Mouse (Mus musculus) heart, postnatal 0 days (tissue): ENCODE results near the gene Slc26a11. TPM values are rescaled to one million over a fixed set of nuclear protein-coding genes. Genes with fewer than 3 reads are reported as not detected.

Experiments used
- ATAC-seq: fragments of 200-750 bp; cut with Nextera tagmentation; 2 replicates; pipeline ENCODE4 v1.8.0; 2017; ENCODE audit warnings: low read depth, moderate number of reproducible peaks, moderate library complexity; ENCODE audit not compliant: insufficient read depth
- DNase-seq: peaks from one replicate; pipeline ENCODE4 v3.0.0-alpha.2; 2016; ENCODE audit warnings: low spot score
- H3K27ac ChIP-seq: fragments of 300-500 bp; sonication (generic); 2 replicates; pipeline ENCODE4 v1.5.1; 2014; ENCODE audit warnings: low read depth, mild to moderate bottlenecking
- H3K27me3 ChIP-seq: fragments of 300-500 bp; sonication (generic); 2 replicates; pipeline ENCODE4 v1.6.1; 2014; ENCODE audit warnings: low read length, mixed read lengths; ENCODE audit not compliant: control insufficient read depth, insufficient read depth
- H3K36me3 ChIP-seq: fragments of 300-500 bp; sonication (generic); replicated peaks from 2 replicates; pipeline ENCODE4 v1.6.1; 2014; ENCODE audit warnings: low read length, mixed read lengths; ENCODE audit not compliant: control insufficient read depth, insufficient read depth
- H3K4me1 ChIP-seq: fragments of 300-500 bp; sonication (generic); 2 replicates; pipeline ENCODE4 v1.6.1; 2014; ENCODE audit warnings: antibody characterized with exemption; ENCODE audit not compliant: control insufficient read depth, insufficient read depth
- H3K4me2 ChIP-seq: fragments of 300-500 bp; sonication (generic); 2 replicates; pipeline ENCODE4 v1.6.1; 2014; ENCODE audit warnings: low read depth, mild to moderate bottlenecking, low read length, moderate library complexity
- H3K4me3 ChIP-seq: fragments of 300-500 bp; sonication (generic); 2 replicates; pipeline ENCODE4 v1.5.1; 2014; ENCODE audit warnings: low read depth, low read length
- H3K9ac ChIP-seq: fragments of 300-500 bp; sonication (generic); replicated peaks from 2 replicates; pipeline ENCODE4 v1.6.1; 2014; ENCODE audit warnings: low read depth, low read length, mixed read lengths
- H3K9me3 ChIP-seq: fragments of 300-500 bp; sonication (generic); replicated peaks from 2 replicates; pipeline ENCODE4 v1.6.1; 2016; ENCODE audit warnings: low read length; ENCODE audit not compliant: control insufficient read depth
- CTCF ChIP-seq: IDR thresholded peaks from 2 replicates; pipeline ENCODE4 v1.5.1; 2016; ENCODE audit warnings: antibody characterized with exemption, control low read depth, low read depth
- EP300 ChIP-seq: IDR thresholded peaks from 2 replicates; pipeline ENCODE4 v1.6.1; 2016; ENCODE audit warnings: antibody characterized with exemption, low read depth
- WGBS: fragments of 180-500 bp; shearing (Covaris S2); extraction: QIAGEN DNeasy Blood & Tissue Kit; methylation state at CpG from one replicate; pipeline ENCODE4 v1.1.7; 2014; 5-methylcytosine and 5-hydroxymethylcytosine counted together
- polyA plus RNA-seq: library from polyadenylated mRNA; unstranded; fragments of >200 nt; fragmentation: Nextera tagmentation; extraction: Ambion mirVana; gene quantifications from 2 replicates; pipeline ENCODE4 v1.2.1, GENCODE M21; 2015
- total RNA-seq: library from RNA; depleted of rRNA; stranded (reverse); fragments of >200 nt; gene quantifications from 2 replicates; pipeline ENCODE4 v1.2.3, GENCODE M21; 2014; ENCODE audit warnings: low replicate concordance

The Slc26a11 gene
- total and polyA plus RNA-seq, 2 experiments from 2014 or later: 4.0 to 5.2 TPM

DNA sequence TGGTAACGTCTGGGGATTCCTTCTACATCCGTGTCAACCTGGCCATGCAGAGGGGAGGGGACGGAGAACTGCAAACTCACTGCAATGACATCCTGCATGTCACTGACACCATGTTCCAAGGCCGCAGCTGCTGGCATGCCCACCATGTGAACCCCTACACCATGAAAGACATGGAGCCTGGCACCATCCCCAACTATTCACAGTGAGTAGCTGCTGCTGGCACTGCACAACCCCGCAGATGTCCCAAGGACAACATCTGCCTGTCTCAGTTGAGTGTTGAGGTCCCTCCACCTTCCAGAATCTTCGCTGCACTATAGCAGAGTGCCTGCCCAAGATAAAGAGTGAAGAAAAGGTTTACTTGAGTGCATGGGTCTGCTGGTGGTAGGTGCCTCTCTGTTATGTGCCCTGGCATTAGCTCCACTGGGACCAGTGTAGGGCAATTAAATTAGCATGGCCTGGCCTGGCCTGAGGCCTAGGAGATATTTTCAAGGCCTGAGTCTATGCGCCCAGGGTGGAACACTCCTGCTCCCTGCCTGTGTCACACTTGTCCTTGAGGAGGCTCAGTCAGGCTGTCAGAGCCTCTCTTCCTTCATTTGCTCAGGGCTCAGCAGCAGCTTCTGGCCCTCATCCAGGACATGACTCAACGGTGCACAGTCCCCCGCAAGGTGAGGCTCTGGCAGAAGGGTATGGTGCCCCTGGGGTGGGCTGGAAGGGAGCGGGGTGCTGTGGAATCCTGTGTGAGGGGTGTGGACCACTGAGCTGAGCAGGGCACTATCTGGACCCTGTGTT lies 16.9 kb upstream of the Slc26a11 start:
- Histone ChIP-seq H3K4me2 (no peak overlapping the region), H3K9ac (no peak overlapping the region), H3K4me3 (no peak overlapping the region), H3K27ac (no peak overlapping the region), H3K4me1 (no peaks in the 10 kb centered on the region), H3K27me3 (no peaks in the 10 kb centered on the region), H3K9me3 (no peaks in the 10 kb centered on the region), H3K36me3 (no peaks in the 10 kb centered on the region)
- DNase-seq (no peak), ATAC-seq (0 out of 2 replicates have a peak, but pooled peaks have one; percentile 20)
- TF ChIP-seq EP300: no peak
- no peak for TF ChIP-seq CTCF
- WGBS: 49% methylated on average over 10 of the region's 10 CpGs

GRCm38 (mm10) chr11:119339179-119339578 lies 16.2 kb upstream of the Slc26a11 start:
- ATAC-seq (no peak; the same call in 1 of the 2 replicates), DNase-seq (no peak)
- Histone ChIP-seq H3K9me3 (no peaks in the 10 kb centered on the region), H3K27ac (no peak overlapping the region), H3K9ac (no peak overlapping the region), H3K36me3 (no peaks in the 10 kb centered on the region), H3K4me3 (no peak overlapping the region), H3K4me2 (no peak overlapping the region), H3K4me1 (no peaks in the 10 kb centered on the region), H3K27me3 (no peaks in the 10 kb centered on the region)
- TF ChIP-seq EP300: no peak
- no peak for TF ChIP-seq CTCF
- 53% methylated on average over 5 of the region's 5 CpGs for WGBS

DNA sequence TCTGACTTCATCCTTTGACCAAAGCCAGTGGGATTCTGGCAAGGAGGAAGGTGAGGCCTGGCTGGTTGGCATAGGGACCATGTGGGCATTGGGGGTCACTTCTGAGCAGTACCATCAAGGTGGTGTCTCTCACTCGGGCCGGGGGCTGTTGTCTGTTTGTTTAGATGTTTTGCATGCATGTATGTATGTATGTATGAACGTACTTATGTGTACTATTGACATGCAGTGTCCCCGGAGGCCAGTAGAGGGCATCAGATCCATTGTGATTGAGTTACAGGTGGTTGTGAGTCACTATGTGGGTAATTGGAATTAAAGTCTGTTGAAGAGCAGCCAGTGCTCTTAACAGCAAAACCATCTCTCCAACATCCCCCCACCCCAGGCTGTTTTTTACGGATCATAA lies 15.7 kb upstream of the Slc26a11 start:
- no peak overlapping the region for H3K4me3 ChIP-seq
- TF ChIP-seq EP300 (no peak), CTCF (peak; percentile 96)
- DNase-seq (peak; percentile 43), ATAC-seq (peak; percentile 69)
- H3K4me2 ChIP-seq: no peak overlapping the region
- 2% methylated on average over 5 of the region's 5 CpGs for WGBS
- no peaks in the 10 kb centered on the region for H3K4me1 ChIP-seq
- no peaks in the 10 kb centered on the region for H3K9me3 ChIP-seq
- H3K9ac ChIP-seq: no peak overlapping the region
- no peaks in the 10 kb centered on the region for H3K27me3 ChIP-seq
- no peak overlapping the region for H3K27ac ChIP-seq
- no peaks in the 10 kb centered on the region for H3K36me3 ChIP-seq

GRCm38 (mm10) chr11:119344178-119344577 lies 11.2 kb upstream of the Slc26a11 start:
- Histone ChIP-seq H3K4me2 (no peak overlapping the region), H3K4me1 (no peaks in the 10 kb centered on the region), H3K9me3 (no peaks in the 10 kb centered on the region), H3K27me3 (no peaks in the 10 kb centered on the region), H3K36me3 (0 out of 2 replicates have a peak, but pooled peaks cover 6% of the 10 kb centered on the region), H3K9ac (no peak overlapping the region), H3K27ac (no peak overlapping the region), H3K4me3 (no peak overlapping the region)
- DNase-seq: no peak
- 69% methylated on average over 8 of the region's 8 CpGs for WGBS
- no peak for TF ChIP-seq EP300
- TF ChIP-seq CTCF: no peak
- ATAC-seq: no peak

DNA sequence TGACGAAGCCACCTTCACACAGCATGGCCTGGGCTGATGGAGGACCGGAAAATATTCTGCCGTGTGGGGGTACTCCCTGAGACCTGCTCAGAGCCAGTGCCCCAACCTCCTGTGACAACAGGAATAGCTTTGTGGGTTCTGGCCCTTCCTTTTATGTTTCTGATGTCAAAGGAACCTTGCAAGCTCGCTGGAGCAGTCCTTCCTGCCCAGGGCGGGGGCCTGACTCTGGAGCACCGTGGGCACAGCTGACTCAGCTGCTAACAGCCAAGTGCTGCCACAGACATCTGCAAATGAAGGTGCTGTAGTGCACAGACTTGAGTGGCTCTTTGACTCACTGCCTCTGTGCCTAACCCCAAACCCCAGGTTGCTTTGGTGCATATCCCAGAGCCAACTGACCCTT lies 10.5 kb upstream of the Slc26a11 start:
- H3K4me2 ChIP-seq: no peak overlapping the region
- H3K4me3 ChIP-seq: no peak overlapping the region
- 56% methylated on average over 6 of the region's 6 CpGs for WGBS
- no peaks in the 10 kb centered on the region for H3K27me3 ChIP-seq
- no peaks in the 10 kb centered on the region for H3K4me1 ChIP-seq
- no peak overlapping the region for H3K9ac ChIP-seq
- H3K36me3 ChIP-seq: 0 out of 2 replicates have a peak, but pooled peaks cover 6% of the 10 kb centered on the region
- no peak overlapping the region for H3K27ac ChIP-seq
- TF ChIP-seq CTCF: no peak
- TF ChIP-seq EP300: no peak
- no peak for DNase-seq
- no peak for ATAC-seq
- H3K9me3 ChIP-seq: no peaks in the 10 kb centered on the region
